Mouse (Mus musculus): ENCODE measurements around the gene Enthd1.

Enthd1 gene

DNA sequence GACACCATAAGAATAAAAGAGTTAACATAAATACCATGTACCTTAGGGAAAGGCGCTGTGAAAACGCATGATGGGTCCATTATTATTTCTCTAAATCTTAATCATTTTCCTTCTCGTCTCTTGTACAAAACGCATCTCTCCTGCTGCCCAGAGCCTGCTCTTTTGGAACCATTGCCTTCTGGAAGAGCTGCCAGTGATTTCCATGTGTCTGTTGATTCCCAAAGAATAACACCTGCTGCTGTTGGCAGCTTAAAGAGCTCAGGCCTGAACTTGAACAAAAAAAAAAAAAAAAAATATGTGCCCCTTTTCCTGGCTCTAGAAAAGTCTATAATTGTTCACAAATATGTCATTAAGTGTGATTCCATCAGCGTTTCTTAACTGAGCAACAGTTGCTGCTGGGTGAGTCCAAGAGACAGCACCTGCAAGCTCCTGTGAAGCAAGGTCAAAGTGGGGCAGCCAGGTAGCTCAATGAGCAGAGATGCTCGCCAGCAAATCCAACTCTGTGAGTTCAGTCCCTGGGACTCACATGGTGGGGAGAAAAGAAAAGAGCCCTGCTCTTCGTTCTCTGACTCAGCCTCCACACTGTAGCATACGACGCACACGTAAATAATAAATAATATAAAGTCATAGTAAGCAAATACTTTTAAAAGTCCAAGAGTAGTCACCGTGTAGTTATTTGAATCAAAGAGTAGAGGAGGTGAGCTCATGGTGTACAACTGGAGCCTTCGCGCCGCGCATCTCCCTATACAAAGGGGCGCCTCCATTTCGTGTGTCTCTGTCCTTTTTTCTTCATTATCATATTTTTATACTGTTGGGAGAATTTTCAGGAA, 9.5 kb upstream of the Enthd1 start:
- DNase-seq (ENCODE audit: extremely low spot score, low read depth, low spot score): no peak

DNA sequence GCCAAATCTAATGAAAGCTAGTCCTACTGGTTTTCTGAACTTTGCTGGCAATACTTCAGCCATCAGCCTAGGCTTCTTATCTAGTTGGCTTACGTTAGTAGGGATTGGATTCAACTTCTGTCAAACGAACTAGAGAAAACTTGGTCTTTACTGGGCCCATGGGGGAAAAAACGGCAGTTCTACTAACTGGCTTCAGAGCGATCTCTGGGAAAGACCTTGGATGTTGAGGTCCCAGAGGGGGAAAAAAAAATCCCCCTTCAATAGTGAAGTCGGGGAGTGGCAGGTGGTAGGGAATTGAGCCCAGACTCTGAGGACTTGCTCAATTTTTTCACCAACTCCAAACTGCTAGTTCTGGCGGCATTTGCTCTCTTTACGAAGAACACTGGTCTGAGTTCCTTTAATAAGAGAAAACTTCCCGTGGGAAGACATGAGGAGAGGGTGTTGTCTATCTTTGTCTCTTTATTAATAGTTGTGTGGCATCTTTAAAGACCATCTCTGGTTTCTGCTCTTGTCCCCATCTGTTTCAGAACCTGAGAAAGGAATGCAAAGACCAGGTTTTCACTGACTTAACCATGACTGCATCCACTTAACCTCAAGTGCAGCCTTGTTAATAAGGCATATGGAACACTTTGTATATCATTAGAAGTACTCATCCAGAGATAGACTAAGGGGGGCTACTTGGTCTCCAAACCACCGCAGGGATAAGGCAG, 8.0 kb upstream of the Enthd1 start:
- no peak for DNase-seq (ENCODE audit: extremely low spot score, low read depth, low spot score)

DNA sequence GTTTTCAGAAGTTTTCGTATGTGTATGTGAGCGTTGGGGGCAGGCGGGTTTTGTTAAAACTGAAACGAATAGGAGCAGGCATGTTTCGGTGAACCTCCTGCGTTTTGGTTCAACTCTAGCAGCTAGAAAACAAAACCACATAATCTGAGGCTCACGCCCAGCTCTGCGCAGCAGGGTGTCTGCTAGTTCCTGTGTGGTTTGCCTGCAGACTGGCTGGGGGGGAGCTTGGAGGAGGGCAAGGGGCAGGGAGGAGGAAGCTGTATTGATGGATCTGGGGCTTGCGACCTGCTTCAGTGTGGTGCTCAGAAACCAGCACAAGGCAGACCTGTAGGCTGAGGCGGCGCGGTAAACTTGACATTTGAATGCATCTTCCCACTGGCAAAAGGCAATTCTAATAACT, 7.3 kb upstream of the Enthd1 start, which contains the start of gene Grap2:
Gene Grap2 (plus strand): TSS at position 304 of the 400 bp plus-strand sequence.
- no peak for DNase-seq (ENCODE audit: extremely low spot score, low read depth, low spot score)

DNA sequence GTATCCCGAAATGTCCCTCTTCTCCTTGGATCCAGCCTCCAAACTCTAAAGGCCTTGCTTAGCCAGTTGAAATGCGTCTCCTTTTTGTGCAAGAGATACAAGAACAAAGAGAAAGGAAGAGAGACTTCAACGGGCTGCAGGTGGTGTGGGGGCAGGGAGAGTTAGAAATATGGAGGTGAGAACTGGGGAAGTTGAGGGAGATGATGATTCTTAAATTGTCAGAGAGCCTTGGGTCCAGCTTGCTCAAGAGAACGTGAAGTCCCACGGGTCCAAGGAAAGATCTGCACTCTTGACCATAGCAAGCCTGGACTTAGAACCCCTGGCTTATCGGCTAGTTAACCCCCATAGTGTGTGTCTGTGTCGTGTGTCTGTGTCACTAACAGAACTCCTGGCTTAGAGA, 6.7 kb upstream of the Enthd1 start:
- DNase-seq (ENCODE audit: extremely low spot score, low read depth, low spot score): no peak

DNA sequence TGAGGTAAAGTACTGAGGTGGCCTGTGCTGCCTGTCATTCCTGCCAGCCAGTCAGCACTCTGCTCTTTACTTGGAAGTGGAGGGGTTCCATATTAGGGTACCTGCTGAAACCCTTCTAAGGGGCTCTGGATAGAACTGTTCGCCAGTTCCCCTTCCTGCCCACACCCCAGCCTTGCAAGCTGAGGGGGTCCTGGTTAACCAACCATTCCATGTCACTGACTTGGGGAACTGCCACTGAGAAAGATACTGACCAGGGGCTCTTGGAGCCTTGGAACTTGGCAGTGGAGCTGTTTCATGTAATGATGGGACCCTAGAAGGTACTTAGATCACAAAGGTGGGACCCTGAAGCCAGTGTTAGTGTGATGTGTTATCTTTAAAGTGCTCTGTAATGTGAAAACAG, 5.3 kb upstream of the Enthd1 start:
- DNase-seq (ENCODE audit: extremely low spot score, low read depth, low spot score): no peak

DNA sequence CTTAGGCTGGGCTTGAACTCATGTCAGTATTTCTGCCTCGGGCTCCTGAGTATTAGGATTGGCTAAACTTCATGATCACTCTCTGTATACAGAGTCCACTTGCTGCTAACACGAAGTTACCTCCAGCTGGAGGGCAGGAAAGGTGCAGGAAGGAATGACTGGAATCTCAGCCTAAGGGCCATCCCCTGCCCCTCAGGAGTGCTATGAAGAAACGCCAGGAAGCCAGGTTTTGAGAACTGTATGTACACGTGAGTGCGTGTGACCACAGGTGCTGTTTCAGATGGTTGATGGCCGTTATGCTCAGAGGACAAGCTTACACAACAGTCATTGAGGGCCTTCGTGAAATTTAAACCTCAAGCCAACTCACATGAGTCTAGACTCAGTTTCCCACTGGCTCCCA, 4.2 kb upstream of the Enthd1 start:
- no peak for DNase-seq (ENCODE audit: extremely low spot score, low read depth, low spot score)

DNA sequence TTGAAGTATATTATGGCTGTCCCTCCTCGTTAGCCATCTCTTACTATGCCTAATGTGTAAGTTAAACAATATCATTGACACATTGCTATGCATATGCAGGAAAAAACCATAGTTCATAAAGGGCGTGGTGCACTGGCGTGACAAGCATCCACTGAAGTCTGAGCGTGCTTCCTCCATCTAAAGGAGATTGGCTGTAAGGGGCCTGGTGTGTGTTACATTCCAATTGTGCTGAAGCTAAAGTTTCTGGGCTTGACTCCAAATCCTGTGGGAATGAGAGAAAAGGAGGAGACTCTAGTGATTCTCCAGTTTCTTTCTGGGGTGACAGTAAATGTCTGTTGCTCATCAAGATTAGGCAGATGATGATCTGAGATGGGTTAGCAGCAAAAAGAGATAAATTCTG, 2.8 kb upstream of the Enthd1 start:
- no peak for DNase-seq (ENCODE audit: extremely low spot score, low read depth, low spot score)

DNA sequence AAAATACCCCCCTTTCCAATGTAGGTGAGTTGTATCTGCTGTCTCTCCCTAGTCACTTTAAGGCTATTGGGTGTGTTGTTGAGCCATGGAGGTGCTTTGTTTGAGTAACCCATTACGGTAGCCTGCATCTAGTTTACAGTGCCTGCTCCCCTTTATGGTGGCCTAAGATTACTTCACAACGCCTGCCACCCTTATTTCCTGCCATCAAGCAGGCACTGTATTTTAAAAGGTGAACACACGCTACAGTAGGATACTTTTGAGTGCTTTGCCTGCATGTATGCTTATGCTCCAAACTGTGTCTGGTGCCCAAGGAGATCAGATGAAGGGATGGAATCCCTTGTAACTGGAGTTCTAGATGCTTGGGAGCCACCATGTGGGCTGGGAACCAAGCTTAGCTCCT, 2.2 kb upstream of the Enthd1 start:
- no peak for DNase-seq (ENCODE audit: extremely low spot score, low read depth, low spot score)

DNA sequence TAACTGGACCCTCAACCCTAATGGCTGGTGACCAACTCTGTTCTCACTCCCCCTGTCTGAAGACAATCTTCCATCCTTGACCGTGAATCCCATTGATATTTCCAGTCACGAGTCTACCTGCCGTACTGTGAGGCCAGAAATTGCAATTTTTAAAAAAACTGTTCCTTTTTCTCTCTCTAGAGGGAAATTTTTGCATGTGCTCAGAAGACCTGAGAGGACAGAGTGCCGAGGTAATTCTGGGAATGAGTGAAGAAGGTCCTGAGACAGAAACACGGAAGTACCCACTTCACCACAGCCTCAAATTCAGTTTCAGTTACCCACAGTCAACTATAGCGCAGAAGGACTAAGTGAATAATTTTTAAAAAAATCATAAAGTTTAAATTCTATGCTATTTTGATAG, 1.7 kb upstream of the Enthd1 start:
- DNase-seq (ENCODE audit: extremely low spot score, low read depth, low spot score): no peak

DNA sequence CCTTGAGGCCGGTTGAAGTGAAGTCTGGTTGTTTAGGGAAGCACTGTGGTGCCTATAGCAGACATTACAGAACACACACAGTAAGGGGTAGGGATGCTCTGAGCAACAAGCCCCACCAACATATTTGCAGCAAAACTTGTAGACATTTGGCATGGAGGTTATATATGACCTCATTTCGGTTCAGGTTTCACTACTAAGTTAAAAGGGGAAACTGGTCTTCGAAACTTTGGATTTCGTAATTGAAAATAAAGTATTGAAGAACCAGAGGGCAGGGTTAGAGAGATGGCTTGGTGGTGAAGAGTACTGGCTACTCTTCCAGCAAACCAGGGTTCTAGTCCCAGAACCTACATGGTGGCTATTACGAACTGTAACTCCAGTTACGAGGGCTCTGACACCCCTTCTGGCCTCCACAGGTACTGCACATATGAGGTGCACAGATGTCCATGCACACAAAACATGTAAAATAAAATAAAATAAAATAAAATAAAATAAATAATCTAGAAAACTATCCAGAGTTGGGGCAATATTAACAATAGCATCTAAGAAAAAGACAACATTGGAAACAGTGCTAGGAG, 1.2 kb downstream of the Enthd1 start:
- DNase-seq (ENCODE audit: extremely low spot score, low read depth, low spot score): no peak

DNA sequence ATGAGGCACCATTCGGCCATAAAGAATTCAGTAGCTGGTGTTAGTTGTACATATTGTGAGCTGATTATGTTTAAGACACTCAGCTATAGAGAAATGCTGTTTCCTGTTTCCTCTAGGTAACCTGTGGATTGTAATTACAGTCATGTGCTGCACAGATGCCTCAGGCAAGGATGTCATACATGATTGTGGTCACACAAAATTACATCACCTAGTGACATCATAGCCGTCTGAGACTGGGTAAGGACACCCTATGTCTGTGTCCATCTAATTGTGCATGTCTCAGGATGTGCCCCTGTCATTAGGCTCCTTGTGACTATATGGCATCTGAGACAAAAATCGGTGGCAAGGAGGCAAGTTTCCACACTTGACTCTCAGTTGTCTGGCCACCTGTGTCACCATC, 2.5 kb downstream of the Enthd1 start:
- no peak for DNase-seq (ENCODE audit: extremely low spot score, low read depth, low spot score)

DNA sequence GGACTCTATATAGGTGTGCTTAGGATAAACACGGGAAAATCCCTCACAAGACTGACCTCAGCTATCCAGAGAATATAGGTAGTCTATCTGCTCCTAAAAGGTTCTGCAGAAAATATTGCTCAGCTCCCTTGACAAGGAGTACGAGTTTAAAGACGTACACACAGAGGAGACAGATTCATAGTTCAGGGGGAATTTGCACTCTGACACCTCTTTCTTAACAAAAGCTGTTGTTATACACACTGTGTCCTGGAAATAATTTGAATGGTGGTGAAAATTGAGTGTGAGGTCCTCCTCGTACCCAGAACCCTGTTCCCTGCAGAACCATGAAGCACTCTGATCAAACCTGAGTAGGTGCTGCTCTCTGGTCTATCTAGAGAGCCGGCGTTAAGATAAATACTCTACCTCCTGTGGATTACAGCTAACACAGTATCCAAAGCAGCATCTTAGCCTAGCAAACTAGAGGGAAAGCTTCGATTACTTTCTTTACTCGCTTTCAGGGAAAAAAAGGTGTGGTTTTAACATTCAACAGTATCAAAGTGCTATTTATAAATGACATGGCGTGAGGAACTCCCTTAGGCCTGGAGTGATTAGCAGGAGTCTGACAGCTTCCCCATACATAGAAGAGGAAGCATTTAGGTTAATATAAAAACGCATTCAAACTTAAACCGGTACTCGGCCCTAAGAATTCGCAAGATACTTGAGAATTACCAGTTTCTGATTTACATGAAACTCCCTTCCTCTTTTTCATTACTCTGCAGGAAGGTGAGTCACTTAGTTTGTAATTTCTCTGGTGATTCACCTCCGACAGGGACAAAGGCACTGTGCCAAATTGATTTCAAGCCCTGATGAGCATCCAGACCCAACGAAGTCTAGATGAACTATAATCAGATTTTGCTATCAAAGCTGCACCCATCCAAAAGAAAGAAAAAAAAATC, 4.0 kb downstream of the Enthd1 start:
- no peak for DNase-seq (ENCODE audit: extremely low spot score, low read depth, low spot score)

DNA sequence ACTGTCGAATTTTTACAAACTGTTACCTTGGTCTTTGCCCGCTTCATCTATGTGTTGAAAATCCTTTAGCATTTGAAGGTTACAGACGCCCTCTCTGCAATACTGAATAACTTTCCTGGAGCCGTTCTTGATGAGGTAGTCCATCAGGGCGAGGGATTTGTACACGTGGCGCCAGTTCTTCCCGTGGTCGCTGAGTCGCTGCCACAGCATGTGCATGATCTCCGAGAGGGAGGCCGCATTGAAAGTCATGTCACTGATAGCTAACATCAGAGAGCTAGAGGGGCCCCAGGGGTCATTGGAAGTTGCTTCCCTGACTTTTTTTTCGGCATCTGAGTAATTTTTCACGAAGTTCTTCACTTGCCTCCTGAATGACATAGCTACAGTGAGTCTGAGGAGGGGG, 5.0 kb downstream of the Enthd1 start:
- DNase-seq (ENCODE audit: extremely low spot score, low read depth, low spot score): no peak

DNA sequence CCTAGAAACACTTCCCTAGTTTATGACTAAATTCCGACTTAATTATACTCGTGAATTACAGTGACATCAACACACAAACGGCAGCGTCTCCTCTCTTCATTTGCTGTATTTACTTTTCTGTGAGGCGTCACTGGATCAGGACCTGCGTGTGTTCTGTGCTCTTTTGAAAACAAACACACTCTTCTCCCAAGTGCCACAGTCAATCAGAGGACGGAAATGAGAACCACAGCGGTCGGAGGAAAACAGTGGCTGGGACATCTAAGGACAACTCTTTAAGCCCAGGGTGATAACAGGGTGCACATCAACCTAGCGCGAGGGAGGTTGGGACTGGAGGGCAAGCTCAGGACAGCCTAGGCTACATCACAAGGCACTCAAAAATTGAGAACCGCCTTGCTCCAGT, 5.4 kb downstream of the Enthd1 start:
- no peak for DNase-seq (ENCODE audit: extremely low spot score, low read depth, low spot score)

DNA sequence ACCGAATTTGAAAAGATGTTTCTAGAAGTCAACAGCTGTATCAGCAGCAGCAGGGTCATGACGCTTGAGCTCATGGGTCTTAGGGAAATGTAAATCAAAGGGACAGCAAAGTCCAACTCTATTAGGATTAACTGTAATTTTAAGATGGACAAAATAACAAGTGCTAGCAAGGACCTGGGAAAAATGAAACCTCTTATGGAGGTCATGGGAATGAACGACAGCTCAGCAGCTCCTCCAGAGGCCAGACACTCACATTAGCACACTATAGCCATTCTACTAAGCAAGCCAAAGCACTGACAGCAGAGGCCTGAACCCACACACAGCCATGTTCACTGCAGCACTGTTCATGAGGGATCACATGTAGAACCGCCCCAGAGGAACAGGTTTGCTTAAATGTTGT, 7.2 kb downstream of the Enthd1 start:
- no peak for DNase-seq (ENCODE audit: extremely low spot score, low read depth, low spot score)

DNA sequence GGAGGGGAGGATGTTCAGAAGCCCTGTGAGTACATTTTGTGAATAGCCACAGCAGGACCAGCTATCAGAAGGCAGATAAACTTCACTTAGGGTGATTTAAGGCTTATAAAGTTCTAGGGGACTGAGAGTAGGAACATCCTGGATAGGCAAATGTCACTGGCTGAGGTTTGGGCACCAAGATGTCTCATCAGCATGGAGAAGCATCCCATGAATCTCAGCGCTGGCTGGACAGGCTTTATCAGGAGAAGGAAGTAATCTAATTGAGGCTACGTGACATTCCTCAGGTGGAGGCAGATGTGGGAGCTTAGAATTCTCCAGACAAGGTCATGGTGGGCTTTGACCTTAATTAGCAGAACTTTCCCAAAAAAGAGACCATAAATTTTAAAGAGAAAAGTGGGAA, 8.9 kb downstream of the Enthd1 start:
- no peak for DNase-seq (ENCODE audit: extremely low spot score, low read depth, low spot score)

DNA sequence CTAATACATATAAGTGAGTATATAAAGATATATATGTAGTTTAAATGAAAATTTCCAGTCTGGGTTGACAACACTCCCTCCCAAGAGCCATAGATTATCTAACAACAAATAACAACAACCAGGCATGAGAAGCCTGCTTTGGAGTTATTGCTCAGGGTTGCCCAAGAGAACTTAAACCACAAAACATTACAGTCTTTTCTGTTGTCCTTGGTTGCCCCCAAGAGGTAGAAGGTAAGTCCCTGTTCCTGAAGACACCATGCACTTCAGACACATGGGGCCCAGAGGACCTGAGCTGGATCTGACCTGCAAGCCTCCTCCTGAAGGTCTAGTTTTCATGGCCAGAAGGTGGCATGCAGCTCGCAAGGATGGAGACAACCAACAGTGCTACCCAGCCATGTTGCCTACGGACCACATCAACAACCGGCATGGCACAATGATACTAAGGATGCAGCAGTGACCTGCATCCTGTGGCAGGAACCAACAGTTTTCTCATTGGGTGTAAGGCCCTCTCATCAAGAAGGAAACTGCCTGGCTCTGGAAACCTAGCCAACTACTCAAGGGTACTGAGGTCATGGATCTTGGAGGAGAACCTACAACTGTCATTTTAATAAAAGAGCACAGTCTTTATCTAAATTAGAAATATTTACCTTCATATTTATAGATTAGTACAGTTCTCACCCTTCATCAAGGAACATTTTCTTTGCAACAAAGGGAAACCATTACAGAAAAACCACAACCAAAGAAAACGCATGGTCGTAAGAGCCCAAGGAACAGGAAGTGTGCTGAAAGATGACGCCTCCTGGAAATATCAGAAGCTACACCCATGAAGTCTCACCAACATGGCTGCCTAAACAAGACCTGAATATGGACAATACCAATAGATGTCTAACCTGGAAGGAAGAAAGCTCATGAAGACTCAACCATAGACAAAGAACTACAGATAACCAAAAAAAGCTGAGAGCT, 9.8 kb downstream of the Enthd1 start:
- no peak for DNase-seq (ENCODE audit: extremely low spot score, low read depth, low spot score)

DNA sequence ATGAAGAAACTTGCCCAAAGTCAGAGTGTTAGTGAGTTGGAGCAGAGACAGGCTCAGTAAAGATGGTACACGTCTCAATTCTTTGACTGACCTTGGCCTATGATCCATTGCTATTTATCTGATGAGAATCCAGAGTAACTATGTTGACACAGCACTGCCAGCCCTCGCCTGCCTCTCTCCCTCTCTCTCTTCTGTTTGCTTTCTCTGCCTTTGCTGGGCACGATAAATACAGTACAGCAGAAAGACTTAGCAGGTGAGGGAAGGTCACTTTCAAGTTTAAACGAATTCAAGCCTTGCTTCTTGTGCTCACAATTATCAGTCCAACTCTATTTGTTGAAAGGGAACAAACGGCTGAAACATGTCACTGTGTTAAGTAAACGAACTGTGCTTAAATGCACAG, 19.5 kb downstream of the Enthd1 start:
- DNase-seq (ENCODE audit: extremely low spot score, low read depth, low spot score): no peak

DNA sequence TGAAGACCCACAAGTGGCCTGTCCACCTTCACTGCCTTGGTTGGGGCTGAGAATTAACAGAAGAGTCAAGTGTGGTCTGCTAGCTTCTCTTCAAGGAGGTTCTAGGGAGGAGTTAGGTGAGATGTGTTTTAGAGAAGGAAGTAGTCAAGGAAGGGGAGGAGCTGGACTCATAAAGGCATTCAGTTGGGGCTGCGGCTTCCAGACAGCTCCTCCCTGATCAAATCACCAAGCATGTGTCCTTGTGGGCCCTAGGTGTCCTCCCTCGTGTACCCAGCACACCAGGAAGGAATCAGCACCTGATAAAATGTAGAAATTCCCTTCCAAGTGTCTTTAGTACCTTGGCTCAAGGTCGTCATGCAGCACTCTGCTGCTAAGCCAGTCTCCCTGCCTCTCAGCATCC, 20.8 kb downstream of the Enthd1 start:
- no peak for DNase-seq (ENCODE audit: extremely low spot score, low read depth, low spot score)

All from hindlimb bud, embryonic 11.5 days (tissue).